Mouse (Mus musculus) heart, postnatal 0 days (tissue): ENCODE results near the gene Kir3dl1. TPM values are rescaled to one million over a fixed set of nuclear protein-coding genes. Genes with fewer than 3 reads are reported as not detected.
"Not testable (repeated sequence)": the region's sequence is repeated elsewhere in the genome, so short reads cannot be mapped to it uniquely, and the experiment has no call there.

Source experiments
- ATAC-seq: fragments of 200-750 bp; cut with Nextera tagmentation; 2 replicates; pipeline ENCODE4 v1.8.0; 2017; ENCODE audit warnings: low read depth, moderate number of reproducible peaks, moderate library complexity; ENCODE audit not compliant: insufficient read depth
- DNase-seq: peaks from one replicate; pipeline ENCODE4 v3.0.0-alpha.2; 2016; ENCODE audit warnings: low spot score
- H3K27ac ChIP-seq: fragments of 300-500 bp; sonication (generic); 2 replicates; pipeline ENCODE4 v1.5.1; 2014; ENCODE audit warnings: low read depth, mild to moderate bottlenecking
- H3K27me3 ChIP-seq: fragments of 300-500 bp; sonication (generic); 2 replicates; pipeline ENCODE4 v1.6.1; 2014; ENCODE audit warnings: low read length, mixed read lengths; ENCODE audit not compliant: control insufficient read depth, insufficient read depth
- H3K36me3 ChIP-seq: fragments of 300-500 bp; sonication (generic); replicated peaks from 2 replicates; pipeline ENCODE4 v1.6.1; 2014; ENCODE audit warnings: low read length, mixed read lengths; ENCODE audit not compliant: control insufficient read depth, insufficient read depth
- H3K4me1 ChIP-seq: fragments of 300-500 bp; sonication (generic); 2 replicates; pipeline ENCODE4 v1.6.1; 2014; ENCODE audit warnings: antibody characterized with exemption; ENCODE audit not compliant: control insufficient read depth, insufficient read depth
- H3K4me2 ChIP-seq: fragments of 300-500 bp; sonication (generic); 2 replicates; pipeline ENCODE4 v1.6.1; 2014; ENCODE audit warnings: low read depth, mild to moderate bottlenecking, low read length, moderate library complexity
- H3K4me3 ChIP-seq: fragments of 300-500 bp; sonication (generic); 2 replicates; pipeline ENCODE4 v1.5.1; 2014; ENCODE audit warnings: low read depth, low read length
- H3K9ac ChIP-seq: fragments of 300-500 bp; sonication (generic); replicated peaks from 2 replicates; pipeline ENCODE4 v1.6.1; 2014; ENCODE audit warnings: low read depth, low read length, mixed read lengths
- H3K9me3 ChIP-seq: fragments of 300-500 bp; sonication (generic); replicated peaks from 2 replicates; pipeline ENCODE4 v1.6.1; 2016; ENCODE audit warnings: low read length; ENCODE audit not compliant: control insufficient read depth
- WGBS: fragments of 180-500 bp; shearing (Covaris S2); extraction: QIAGEN DNeasy Blood & Tissue Kit; methylation state at CpG from one replicate; pipeline ENCODE4 v1.1.7; 2014; 5-methylcytosine and 5-hydroxymethylcytosine counted together
- polyA plus RNA-seq: library from polyadenylated mRNA; unstranded; fragments of >200 nt; fragmentation: Nextera tagmentation; extraction: Ambion mirVana; gene quantifications from 2 replicates; pipeline ENCODE4 v1.2.1, GENCODE M21; 2015
- total RNA-seq: library from RNA; depleted of rRNA; stranded (reverse); fragments of >200 nt; gene quantifications from 2 replicates; pipeline ENCODE4 v1.2.3, GENCODE M21; 2014; ENCODE audit warnings: low replicate concordance; rRNA removed

The Kir3dl1 gene
- total RNA-seq = not detected in 2 replicates
- not detected in 2 replicates for polyA plus RNA-seq

- H3K4me3 ChIP-seq, ATAC-seq, H3K4me1 ChIP-seq, H3K27me3 ChIP-seq, H3K9ac ChIP-seq, H3K4me2 ChIP-seq, H3K9me3 ChIP-seq, DNase-seq, H3K36me3 ChIP-seq, H3K27ac ChIP-seq: not testable (repeated sequence)
- 55% methylated on average over 4 of the region's 4 CpGs for WGBS
Measured at GRCm38 (mm10) chrX:136517699-136518098, at the start of gene Kir3dl1. Gene Kir3dl1 (plus strand): TSS chrX:136517999.

- 52% methylated on average over 1 of the region's 1 CpGs for WGBS
- not testable (repeated sequence) for H3K4me2 ChIP-seq, H3K9ac ChIP-seq, H3K27me3 ChIP-seq, H3K27ac ChIP-seq, DNase-seq, H3K4me1 ChIP-seq, H3K36me3 ChIP-seq, ATAC-seq, H3K4me3 ChIP-seq, H3K9me3 ChIP-seq
Measured at GRCm38 (mm10) chrX:136543956-136544355, 26.2 kb downstream of the Kir3dl1 start, which contains the start of gene Kir3dl2. Gene Kir3dl2 (minus strand): TSS chrX:136544056.

GRCm38 (mm10) chrX:136569094-136569493 is 51.3 kb downstream of the Kir3dl1 start:
- H3K9ac ChIP-seq, H3K4me2 ChIP-seq, H3K9me3 ChIP-seq, DNase-seq, H3K27me3 ChIP-seq, H3K4me1 ChIP-seq, H3K36me3 ChIP-seq, H3K27ac ChIP-seq, H3K4me3 ChIP-seq, ATAC-seq: not testable (repeated sequence)
- WGBS = 85% methylated on average over 9 of the region's 9 CpGs

Other genes starting within 250 kb of the Kir3dl1 start
- 133 and 177 TPM in 2 replicates for gene Bex3, start 247.7 kb upstream of the Kir3dl1 start, total RNA-seq
- 276 and 298 TPM in 2 replicates for gene Bex3, start 247.7 kb upstream of the Kir3dl1 start, polyA plus RNA-seq
- gene Kir3dl2, start 26.1 kb downstream of the Kir3dl1 start, total RNA-seq = not detected in 2 replicates
- gene Kir3dl2, start 26.1 kb downstream of the Kir3dl1 start, polyA plus RNA-seq = not detected in 2 replicates
- not detected in 2 replicates for gene Tceal3, start 72.8 kb downstream of the Kir3dl1 start, total RNA-seq
- 0.85 and 1.3 TPM in 2 replicates for gene Tceal3, start 72.8 kb downstream of the Kir3dl1 start, polyA plus RNA-seq
- gene Tceal1, start 190.0 kb downstream of the Kir3dl1 start, total RNA-seq = 4.9 and 7.3 TPM in 2 replicates
- 13.4 and 13.9 TPM in 2 replicates for gene Tceal1, start 190.0 kb downstream of the Kir3dl1 start, polyA plus RNA-seq
- 115 and 173 TPM in 2 replicates for gene Morf4l2, start 225.7 kb downstream of the Kir3dl1 start, total RNA-seq
- 212 and 214 TPM in 2 replicates for gene Morf4l2, start 225.7 kb downstream of the Kir3dl1 start, polyA plus RNA-seq